Mouse (Mus musculus) duodenum, adult 2 months (tissue): ENCODE results near the gene Mtmr11. TPM values are rescaled to one million over a fixed set of nuclear protein-coding genes. Genes with fewer than 3 reads are reported as not detected.

Source experiments
- polyA plus RNA-seq: library from polyadenylated mRNA; depleted of rRNA; stranded (reverse); fragments of >200 nt; gene quantifications from 2 replicates; pipeline ENCODE4 v1.2.3, GENCODE M21; 2012; ENCODE audit warnings: low replicate concordance; rRNA removed

The Mtmr11 gene
- 2.7 and 32.2 TPM in 2 replicates for polyA plus RNA-seq

GRCm38 (mm10) chr3:96161869-96162840 is at the start of gene Mtmr11:
Mtmr11 (plus strand) TSS chr3:96162004.

GRCm38 (mm10) chr3:96172197-96173178 is 10.7 kb downstream of the Mtmr11 start, which contains the start of gene Sf3b4:
Sf3b4 (plus strand) TSS chr3:96172332.

GRCm38 (mm10) chr3:96180727-96181477 is 19.1 kb downstream of the Mtmr11 start, which contains the start of gene Sv2a:
Sv2a (plus strand) TSS chr3:96181151.

GRCm38 (mm10) chr3:96219661-96220130 is 57.9 kb downstream of the Mtmr11 start, which contains the start of the genes Bola1 and Hist2h2ab:
Bola1 (minus strand) TSS chr3:96219709.
Hist2h2ab (plus strand) TSS chr3:96219865.

GRCm38 (mm10) chr3:96220765-96221639 is 59.2 kb downstream of the Mtmr11 start, which contains the start of the genes Hist2h2ac and Hist2h2be:
Hist2h2ac (minus strand) TSS chr3:96220880.
Hist2h2be (plus strand) TSS chr3:96221119.

Other genes starting within 250 kb of the Mtmr11 start
- 3.7 and 8.3 TPM in 2 replicates for gene Anp32e, start 232.8 kb upstream of the Mtmr11 start, polyA plus RNA-seq
- 21.7 and 26.9 TPM in 2 replicates for gene Plekho1, start 166.0 kb upstream of the Mtmr11 start, polyA plus RNA-seq
- 3.6 and 4.1 TPM in 2 replicates for gene Vps45, start 103.5 kb upstream of the Mtmr11 start, polyA plus RNA-seq
- gene Otud7b, start 57.5 kb upstream of the Mtmr11 start, polyA plus RNA-seq: 7.5 and 20.3 TPM in 2 replicates
- gene Sf3b4, start 10.3 kb downstream of the Mtmr11 start, polyA plus RNA-seq: 79.0 and 100 TPM in 2 replicates
- gene Sv2a, start 19.1 kb downstream of the Mtmr11 start, polyA plus RNA-seq: 0.68 and 1.5 TPM in 2 replicates
- 60.0 and 61.3 TPM in 2 replicates for gene Bola1, start 57.7 kb downstream of the Mtmr11 start, polyA plus RNA-seq
- 3.2 and 7.6 TPM in 2 replicates for gene Hist2h2ab, start 57.9 kb downstream of the Mtmr11 start, polyA plus RNA-seq
- 10.9 and 30.0 TPM in 2 replicates for gene Hist2h2ac, start 58.9 kb downstream of the Mtmr11 start, polyA plus RNA-seq
- gene Hist2h2be, start 59.1 kb downstream of the Mtmr11 start, polyA plus RNA-seq: 0.78 and 2.3 TPM in 2 replicates
- 85.3 and 136 TPM in 2 replicates for gene Hist2h3c2, start 77.1 kb downstream of the Mtmr11 start, polyA plus RNA-seq
- gene Hist2h2aa2, start 78.3 kb downstream of the Mtmr11 start, polyA plus RNA-seq: 228 and 312 TPM in 2 replicates
- gene Hist2h2aa1, start 83.5 kb downstream of the Mtmr11 start, polyA plus RNA-seq: 143 and 423 TPM in 2 replicates
- gene Hist2h3c1, start 84.7 kb downstream of the Mtmr11 start, polyA plus RNA-seq: not detected in 2 replicates
- gene Hist2h4, start 101.3 kb downstream of the Mtmr11 start, polyA plus RNA-seq: 4.0 and 4.7 TPM in 2 replicates
- gene Hist2h3b, start 106.7 kb downstream of the Mtmr11 start, polyA plus RNA-seq: 67.4 and 121 TPM in 2 replicates
- gene Hist2h2bb, start 107.7 kb downstream of the Mtmr11 start, polyA plus RNA-seq: 3.7 and 9.2 TPM in 2 replicates
- gene Fcgr1, start 132.0 kb downstream of the Mtmr11 start, polyA plus RNA-seq: 0.86 and 1.4 TPM in 2 replicates